8 mouse cellular contexts compared by ENCODE assay signal in the genomic region with DNA sequence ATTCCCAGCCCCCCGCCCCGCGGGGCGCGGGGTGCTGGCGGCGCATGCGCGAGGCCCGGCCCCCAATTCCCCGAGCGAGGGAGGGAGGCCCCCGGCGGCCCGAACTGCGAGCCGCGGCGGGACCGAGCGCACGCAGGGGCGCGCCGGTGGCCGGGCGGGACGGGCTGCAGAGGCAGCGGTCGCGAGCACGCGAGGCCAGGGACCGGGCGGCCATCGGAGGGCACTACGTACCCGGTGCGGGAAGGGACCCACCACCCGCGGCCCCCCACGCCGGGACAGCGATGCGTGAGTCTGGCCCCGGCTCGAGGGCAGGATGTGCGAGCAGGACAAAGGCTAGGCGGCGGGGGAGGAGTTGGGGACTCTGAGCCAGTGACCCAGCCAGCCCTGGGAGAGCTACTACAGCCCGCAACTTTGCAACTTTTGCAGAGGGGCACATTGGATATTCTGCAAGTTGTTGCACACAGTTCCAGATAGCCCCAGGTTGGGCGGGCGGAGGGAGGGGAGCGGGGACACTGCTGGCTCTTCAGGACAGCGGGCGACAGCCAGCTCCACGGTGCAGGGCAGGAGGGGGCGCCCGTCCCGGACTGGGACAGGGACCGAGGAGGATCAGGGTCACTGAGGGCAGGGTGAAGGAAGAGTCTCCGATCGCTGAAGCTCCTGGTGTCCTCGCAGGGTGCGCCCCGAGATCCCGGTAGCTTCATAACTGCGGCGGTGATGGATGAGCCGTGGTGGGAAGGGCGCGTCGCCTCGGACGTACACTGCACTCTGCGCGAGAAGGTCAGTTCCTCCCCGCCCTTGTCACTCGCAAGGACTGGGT. TPM values are rescaled to one million over a fixed set of nuclear protein-coding genes. Genes with fewer than 3 reads are reported as not detected.
DNase-seq lines count a peak whose midpoint lies in the region; ATAC-seq and TF ChIP-seq lines count a peak whose summit lies in the region.

A gene (plus strand): TSS at position 102 of the 817 bp plus-strand sequence.

- no peaks in the 10 kb centered on the region for H3K27me3 ChIP-seq in embryonic facial prominence, embryonic 14.5 days (replicated peaks; ENCODE audit: control insufficient read depth, insufficient read depth, low read length)
- no peaks in the 10 kb centered on the region for H3K27me3 ChIP-seq in heart, embryonic 14.5 days (ENCODE audit: control insufficient read depth, insufficient read depth, low read length)
- H3K27me3 ChIP-seq in kidney, embryonic 16.5 days (ENCODE audit: insufficient read depth, low read length), result no peaks in the 10 kb centered on the region
- H3K27me3 ChIP-seq in lung, embryonic 15.5 days, result no peaks in the 10 kb centered on the region

- H3K9ac ChIP-seq in embryonic facial prominence, embryonic 14.5 days (ENCODE audit: low read depth, low read length), result peak within 1 kb of the TSS; percentile 81
- H3K9ac ChIP-seq in heart, embryonic 14.5 days (ENCODE audit: low read length), result peak within 1 kb of the TSS; percentile 90
- peak within 1 kb of the TSS; percentile 90 for H3K9ac ChIP-seq in kidney, embryonic 16.5 days (replicated peaks; ENCODE audit: low read length)
- peak within 1 kb of the TSS; percentile 90 for H3K9ac ChIP-seq in lung, embryonic 15.5 days

- WGBS in bone marrow, adult 2 months, result 1% methylated on average over 66 of the region's 79 CpGs
- WGBS in embryonic facial prominence, embryonic 14.5 days, result 1% methylated on average over 34 of the region's 79 CpGs
- WGBS in heart, embryonic 14.5 days, result under 1% methylated on average over 71 of the region's 79 CpGs
- under 1% methylated on average over 69 of the region's 79 CpGs for WGBS in kidney, embryonic 16.5 days
- WGBS in lung, embryonic 15.5 days, result under 1% methylated on average over 79 of the region's 79 CpGs
- WGBS in olfactory bulb, adult 2 months, result under 1% methylated on average over 79 of the region's 79 CpGs

- H3K36me3 ChIP-seq in embryonic facial prominence, embryonic 14.5 days (ENCODE audit: control insufficient read depth, insufficient read depth, low read length), result 0 out of 2 replicates have a peak, but pooled peaks cover 5% of the 10 kb centered on the region
- peaks cover 33% of the 10 kb centered on the region for H3K36me3 ChIP-seq in heart, embryonic 14.5 days (ENCODE audit: control insufficient read depth, insufficient read depth, low read length)
- H3K36me3 ChIP-seq in kidney, embryonic 16.5 days (ENCODE audit: insufficient read depth, low read length), result peaks cover 5% of the 10 kb centered on the region
- H3K36me3 ChIP-seq in lung, embryonic 15.5 days, result peaks cover 18% of the 10 kb centered on the region

- peak; percentile 3; the same call in 1 of the 2 replicates for TF ChIP-seq CTCF in bone marrow, adult 2 months (IDR thresholded peaks at IDR 0.05; ENCODE audit: control insufficient read depth, insufficient read depth, low read length)
- no peak for TF ChIP-seq CTCF in olfactory bulb, adult 2 months (IDR thresholded peaks at IDR 0.05; ENCODE audit: insufficient read depth, low read depth, low read length)

- H3K4me2 ChIP-seq in embryonic facial prominence, embryonic 14.5 days (ENCODE audit: low read depth, low read length), result peak within 1 kb of the TSS; percentile 84
- H3K4me2 ChIP-seq in heart, embryonic 14.5 days (ENCODE audit: low read length), result peak within 1 kb of the TSS; percentile 85
- H3K4me2 ChIP-seq in kidney, embryonic 16.5 days (replicated peaks; ENCODE audit: low read depth, low read length), result peak within 1 kb of the TSS; percentile 81
- H3K4me2 ChIP-seq in lung, embryonic 15.5 days, result peak within 1 kb of the TSS; percentile 74

- peak; percentile 87 for ATAC-seq in embryonic facial prominence, embryonic 14.5 days (ENCODE audit: low read depth)
- ATAC-seq in heart, embryonic 14.5 days (ENCODE audit: insufficient number of reproducible peaks, insufficient read depth, low FRiP score, low read depth), result peak; percentile 87
- peak; percentile 86 for ATAC-seq in kidney, embryonic 16.5 days (ENCODE audit: low FRiP score, low TSS enrichment)
- peak; percentile 92 for ATAC-seq in lung, embryonic 15.5 days (ENCODE audit: borderline replicate concordance, extremely low read depth, low FRiP score, low TSS enrichment)

- H3K27ac ChIP-seq in bone marrow, adult 2 months (ENCODE audit: control insufficient read depth, insufficient read depth, low read depth, low read length, poor library complexity), result peak within 1 kb of the TSS; percentile 7; the same call in 1 of the 2 replicates
- H3K27ac ChIP-seq in embryonic facial prominence, embryonic 14.5 days (replicated peaks; ENCODE audit: low read depth, low read length), result peak within 1 kb of the TSS; percentile 71
- H3K27ac ChIP-seq in heart, embryonic 14.5 days (replicated peaks in 1 of 2; ENCODE audit: control insufficient read depth in 1 of 2, insufficient read depth in 1 of 2, low read depth in 2 of 2, low read length in 2 of 2), result peak within 1 kb of the TSS; percentile 89 to 90
- peak within 1 kb of the TSS; percentile 95 for H3K27ac ChIP-seq in kidney, embryonic 16.5 days (ENCODE audit: low read length)
- H3K27ac ChIP-seq in lung, embryonic 15.5 days, result peak within 1 kb of the TSS; percentile 84
- no peak within 1 kb of the TSS for H3K27ac ChIP-seq in olfactory bulb, adult 2 months (ENCODE audit: insufficient read depth, low read depth, low read length)

- no peaks in the 10 kb centered on the region for H3K9me3 ChIP-seq in embryonic facial prominence, embryonic 14.5 days (ENCODE audit: control insufficient read depth, low read length)
- H3K9me3 ChIP-seq in heart, embryonic 14.5 days (ENCODE audit: control insufficient read depth, low read length), result no peaks in the 10 kb centered on the region
- no peaks in the 10 kb centered on the region for H3K9me3 ChIP-seq in kidney, embryonic 16.5 days (ENCODE audit: low read length)
- no peaks in the 10 kb centered on the region for H3K9me3 ChIP-seq in lung, embryonic 15.5 days

- DNase-seq in CD4-positive, CD25-positive, alpha-beta regulatory T cell, adult 2 months (ENCODE audit: low read depth, low spot score), result peak; percentile 57
- DNase-seq in embryonic facial prominence, embryonic 14.5 days (ENCODE audit: low spot score), result peak; percentile 83
- peak; percentile 86 for DNase-seq in thymus, postnatal 25 days

- TF ChIP-seq POLR2A in bone marrow, adult 2 months (IDR thresholded peaks at IDR 0.05; ENCODE audit: borderline replicate concordance, control insufficient read depth, low read depth, low read length), result peak; percentile 16; the same call in 1 of the 2 replicates
- TF ChIP-seq POLR2A in olfactory bulb, adult 2 months (IDR thresholded peaks at IDR 0.05; ENCODE audit: insufficient read depth, low read depth, low read length), result no peak; the same call in 1 of the 2 replicates

- no peaks in the 10 kb centered on the region for H3K4me1 ChIP-seq in bone marrow, adult 2 months (ENCODE audit: control insufficient read depth, insufficient read depth, low read length)
- H3K4me1 ChIP-seq in embryonic facial prominence, embryonic 14.5 days (ENCODE audit: control insufficient read depth, insufficient read depth, low read length), result peaks cover 8% of the 10 kb centered on the region; the same call in 1 of the 2 replicates
- H3K4me1 ChIP-seq in heart, embryonic 14.5 days (ENCODE audit: control insufficient read depth in 2 of 2, insufficient read depth in 2 of 2, low read length in 2 of 2), result peaks cover 9 to 35% of the 10 kb centered on the region in 2 experiments
- H3K4me1 ChIP-seq in kidney, embryonic 16.5 days (ENCODE audit: insufficient read depth, low read length), result peaks cover 23% of the 10 kb centered on the region
- peaks cover 25% of the 10 kb centered on the region for H3K4me1 ChIP-seq in lung, embryonic 15.5 days
- peaks cover 5% of the 10 kb centered on the region for H3K4me1 ChIP-seq in olfactory bulb, adult 2 months (ENCODE audit: control insufficient read depth, insufficient read depth, low read length)

- H3K4me3 ChIP-seq in bone marrow, adult 2 months (replicated peaks; ENCODE audit: control insufficient read depth, low read depth, low read length), result peak within 1 kb of the TSS; percentile 63
- H3K4me3 ChIP-seq in embryonic facial prominence, embryonic 14.5 days (ENCODE audit: low read depth, low read length), result peak within 1 kb of the TSS; percentile 85
- H3K4me3 ChIP-seq in heart, embryonic 14.5 days (ENCODE audit: control insufficient read depth in 1 of 2, insufficient read depth in 1 of 2, low read depth in 1 of 2, low read length in 2 of 2), result peak within 1 kb of the TSS; percentile 69 to 86
- H3K4me3 ChIP-seq in kidney, embryonic 16.5 days (ENCODE audit: low read length), result peak within 1 kb of the TSS; percentile 80
- peak within 1 kb of the TSS; percentile 80 for H3K4me3 ChIP-seq in lung, embryonic 15.5 days
- H3K4me3 ChIP-seq in olfactory bulb, adult 2 months (ENCODE audit: insufficient read depth, low read depth, low read length), result peak within 1 kb of the TSS; percentile 90

RNA-seq across cellular contexts. Expression of the gene that starts here (rescaled TPM):
- polyA plus RNA-seq in bone marrow, adult 2 months (2011; ENCODE audit: insufficient read depth, insufficient read length, low replicate concordance, missing spikeins), result 0.57 and 0.61 TPM in 2 replicates
- 8.1 and 9.0 TPM in 2 replicates for polyA plus RNA-seq in embryonic facial prominence, embryonic 14.5 days (2014; fragmentation: Nextera tagmentation; extraction: Ambion mirVana)
- 20.3 and 21.1 TPM in 2 replicates for polyA plus RNA-seq in heart, embryonic 14.5 days (2014; fragmentation: Nextera tagmentation; extraction: Ambion mirVana)
- 26.4 and 29.9 TPM in 2 replicates for polyA plus RNA-seq in kidney, embryonic 16.5 days (2015; fragmentation: Nextera tagmentation; extraction: Ambion mirVana)
- 22.6 and 23.3 TPM in 2 replicates for polyA plus RNA-seq in lung, embryonic 15.5 days (2015; fragmentation: Nextera tagmentation; extraction: Ambion mirVana)
- not detected in 2 replicates for polyA plus RNA-seq in olfactory bulb, adult 2 months (2012; ENCODE audit: insufficient read depth, insufficient read length, low replicate concordance, missing spikeins)
